28 mouse cellular contexts compared by ENCODE assay signal in the genomic region with DNA sequence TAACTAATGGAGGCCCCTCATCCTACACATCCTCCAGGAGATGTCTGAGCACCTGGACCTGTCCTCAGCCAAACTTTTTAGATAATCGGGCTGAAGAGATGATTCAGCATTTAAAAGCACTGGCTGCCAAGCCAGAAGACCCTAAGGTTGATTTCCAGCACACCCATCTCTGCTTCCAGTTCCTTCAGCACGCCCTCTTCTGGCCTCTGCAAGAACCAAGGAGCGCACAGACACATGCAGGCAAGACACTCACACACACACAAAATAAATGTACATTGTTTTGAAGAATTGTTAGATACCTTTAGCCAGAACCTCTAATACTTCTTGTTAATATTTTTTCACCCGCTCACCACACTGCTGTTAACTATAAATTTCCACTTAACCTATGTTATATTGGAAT. TPM values are rescaled to one million over a fixed set of nuclear protein-coding genes. Genes with fewer than 3 reads are reported as not detected.
DNase-seq lines count a peak whose midpoint lies in the region; ATAC-seq and TF ChIP-seq lines count a peak whose summit lies in the region.
"Had no signal": no experiment of that assay in that cellular context is flagged by ENCODE, and none has a peak within 500 bp of the region (broad histone marks: within the 10 kb centered on the region; RNA-seq: fewer than 3 reads in every experiment).

No protein-coding gene starts in this region.

- no peak overlapping the region for H3K9ac ChIP-seq in liver, embryonic 14.5 days (replicated peaks)
- H3K9ac ChIP-seq in liver, embryonic 11.5 days (ENCODE audit: low read depth, low read length): no peak overlapping the region
- no peak overlapping the region for H3K9ac ChIP-seq in hindbrain, embryonic 12.5 days
- H3K9ac ChIP-seq: embryonic facial prominence, embryonic 15.5 days; hindbrain, embryonic 13.5 days had no signal

- no peak overlapping the region for H3K4me3 ChIP-seq in liver, embryonic 14.5 days (ENCODE audit: insufficient read depth in 1 of 2, low read depth in 2 of 2, low read length in 2 of 2)
- H3K4me3 ChIP-seq in liver, embryonic 11.5 days (ENCODE audit: low read depth, low read length): no peak overlapping the region
- no peak overlapping the region for H3K4me3 ChIP-seq in hindbrain, embryonic 12.5 days
- H3K4me3 ChIP-seq: embryonic facial prominence, embryonic 15.5 days; gastrocnemius, adult 2 months; heart, embryonic 10.5 days had no signal

- DNase-seq in liver, embryonic 14.5 days (ENCODE audit: low read depth in 3 of 3, low spot score in 3 of 3): no peak
- DNase-seq in liver, embryonic 11.5 days (ENCODE audit: low spot score): no peak
- DNase-seq in ES-CJ7 (ENCODE audit: low read depth, low spot score) (peak; percentile 59), R1 (ENCODE audit: low read depth, low spot score) (peak; percentile 53)
- DNase-seq in gastrocnemius, postnatal 4 days (ENCODE audit: low spot score in 2 of 2): no peak
- DNase-seq in thymus, postnatal 0 days (ENCODE audit: low spot score): no peak
- DNase-seq: adrenal gland, postnatal 14 days; cerebellum, adult 2 months; cerebellum, postnatal 14 days; embryo, embryonic 11 days; gastrocnemius, adult 2 months; gastrocnemius, postnatal 36 days; heart, adult 18-20 months; heart, postnatal 10 days; heart, postnatal 4 days; kidney, adult 11 months had no signal

- no peaks in the 10 kb centered on the region for H3K9me3 ChIP-seq in liver, embryonic 14.5 days (ENCODE audit: control insufficient read depth, low read length)
- H3K9me3 ChIP-seq in liver, embryonic 11.5 days (ENCODE audit: control insufficient read depth, low read length): no peaks in the 10 kb centered on the region
- no peaks in the 10 kb centered on the region for H3K9me3 ChIP-seq in hindbrain, embryonic 12.5 days (replicated peaks)
- H3K9me3 ChIP-seq: embryonic facial prominence, embryonic 15.5 days; heart, embryonic 10.5 days; hindbrain, embryonic 13.5 days had no signal

- no peak for ATAC-seq in liver, embryonic 14.5 days (ENCODE audit: insufficient read depth)
- no peak for ATAC-seq in liver, embryonic 11.5 days (replicated peaks; ENCODE audit: low FRiP score)
- no peak for ATAC-seq in hindbrain, embryonic 12.5 days (ENCODE audit: low FRiP score)
- ATAC-seq: activated CD4-positive, CD25-positive, alpha-beta regulatory T cell, adult 4 months; hindbrain, postnatal 0 days had no signal

- 37% methylated on average over 4 of the region's 4 CpGs for WGBS in liver, embryonic 14.5 days (ENCODE audit: insufficient replicate concordance)
- 58% methylated on average over 4 of the region's 4 CpGs for WGBS in liver, embryonic 11.5 days
- 60% methylated on average over 4 of the region's 4 CpGs for WGBS in hindbrain, embryonic 12.5 days

- 0 out of 2 replicates have a peak, but pooled peaks have one; percentile 3 for TF ChIP-seq CTCF in liver, embryonic 14.5 days (IDR thresholded peaks at IDR 0.05; ENCODE audit: low read depth)

- no peak for TF ChIP-seq EP300 in liver, embryonic 14.5 days (IDR thresholded peaks at IDR 0.05; ENCODE audit: low read depth)

- no peaks in the 10 kb centered on the region for H3K4me1 ChIP-seq in liver, embryonic 14.5 days (replicated peaks; ENCODE audit: control insufficient read depth in 2 of 2, insufficient read depth in 2 of 2, low read length in 1 of 2)
- H3K4me1 ChIP-seq in liver, embryonic 11.5 days (replicated peaks; ENCODE audit: control insufficient read depth, insufficient read depth, low read length): no peaks in the 10 kb centered on the region
- peaks cover 8% of the 10 kb centered on the region for H3K4me1 ChIP-seq in hindbrain, embryonic 12.5 days

- no peak overlapping the region for H3K4me2 ChIP-seq in liver, embryonic 14.5 days (ENCODE audit: low read depth)
- H3K4me2 ChIP-seq in liver, embryonic 11.5 days: no peak overlapping the region
- no peak overlapping the region for H3K4me2 ChIP-seq in hindbrain, embryonic 12.5 days (replicated peaks)
- H3K4me2 ChIP-seq: embryonic facial prominence, embryonic 15.5 days had no signal

- H3K27me3 ChIP-seq in liver, embryonic 14.5 days (ENCODE audit: control insufficient read depth, insufficient read depth, low read length): peaks cover 10% of the 10 kb centered on the region
- peaks cover 14% of the 10 kb centered on the region for H3K27me3 ChIP-seq in liver, embryonic 11.5 days (replicated peaks; ENCODE audit: control insufficient read depth, insufficient read depth, low read length)
- H3K27me3 ChIP-seq in hindbrain, embryonic 12.5 days: peaks cover 11% of the 10 kb centered on the region

- no peaks in the 10 kb centered on the region for H3K36me3 ChIP-seq in liver, embryonic 14.5 days (replicated peaks; ENCODE audit: control insufficient read depth, insufficient read depth, low read depth)
- no peaks in the 10 kb centered on the region for H3K36me3 ChIP-seq in liver, embryonic 11.5 days (ENCODE audit: control insufficient read depth, insufficient read depth, low read length)
- H3K36me3 ChIP-seq in hindbrain, embryonic 12.5 days: no peaks in the 10 kb centered on the region
- H3K36me3 ChIP-seq: embryonic facial prominence, embryonic 15.5 days; heart, embryonic 10.5 days; hindbrain, embryonic 13.5 days had no signal

- H3K27ac ChIP-seq in liver, embryonic 14.5 days: no peak overlapping the region
- H3K27ac ChIP-seq in liver, embryonic 11.5 days (ENCODE audit: low read depth, low read length): no peak overlapping the region
- no peak overlapping the region for H3K27ac ChIP-seq in hindbrain, embryonic 12.5 days
- H3K27ac ChIP-seq: embryonic facial prominence, embryonic 15.5 days; gastrocnemius, adult 2 months; heart, embryonic 10.5 days; hindbrain, embryonic 13.5 days had no signal

RNA-seq across cellular contexts. Expression of gene Cbfb, which starts 18.8 kb away (rescaled TPM):
- 3.6 and 5.8 TPM in 2 replicates for polyA plus RNA-seq in liver, embryonic 14.5 days (2012; rRNA removed)
- polyA plus RNA-seq in liver, embryonic 14.5 days (2014; fragmentation: Nextera tagmentation; extraction: Ambion mirVana): 7.5 and 7.8 TPM in 2 replicates
- 31.1 and 32.7 TPM in 2 replicates for polyA plus RNA-seq in liver, embryonic 11.5 days (2014; fragmentation: Nextera tagmentation; extraction: Ambion mirVana)
- 66.2 and 72.5 TPM in 2 replicates for polyA plus RNA-seq in hindbrain, embryonic 12.5 days (2016; fragmentation: Nextera tagmentation; extraction: Ambion mirVana)
- 10 to 100 TPM; 48.5 to 55.6 TPM for total RNA-seq in gastrocnemius, postnatal 4 days (2021)
- polyA plus RNA-seq in thymus, postnatal 0 days (2015; fragmentation: Nextera tagmentation; extraction: Ambion mirVana): 68.5 and 77.3 TPM in 2 replicates

RNA-seq across cellular contexts. Expression of gene Ces4a, which starts 20.1 kb away (rescaled TPM):
- not detected in 2 replicates for polyA plus RNA-seq in liver, embryonic 14.5 days (2012; rRNA removed)
- polyA plus RNA-seq in liver, embryonic 14.5 days (2014; fragmentation: Nextera tagmentation; extraction: Ambion mirVana): not detected in 2 replicates
- not detected in 2 replicates for polyA plus RNA-seq in liver, embryonic 11.5 days (2014; fragmentation: Nextera tagmentation; extraction: Ambion mirVana)
- not detected in 2 replicates for polyA plus RNA-seq in hindbrain, embryonic 12.5 days (2016; fragmentation: Nextera tagmentation; extraction: Ambion mirVana)
- not detected for total RNA-seq in gastrocnemius, postnatal 4 days (2021)
- polyA plus RNA-seq in thymus, postnatal 0 days (2015; fragmentation: Nextera tagmentation; extraction: Ambion mirVana): 0.06 and 0.14 TPM in 2 replicates
- total RNA-seq: adrenal gland, adult 18-20 months; adrenal gland, postnatal 14 days; common myeloid progenitor, adult 5-6 weeks; gastrocnemius, adult 2 months; gastrocnemius, postnatal 36 days; heart, adult 18-20 months; heart, postnatal 10 days; heart, postnatal 4 days had no signal
- polyA plus RNA-seq: activated CD4-positive, CD25-positive, alpha-beta regulatory T cell, adult 4 months; embryonic facial prominence, embryonic 11.5 days; embryonic facial prominence, embryonic 15.5 days; forebrain, embryonic 11.5 days; heart, embryonic 10.5 days; heart, embryonic 14.5 days; hindbrain, embryonic 13.5 days; intestine, embryonic 14.5 days had no signal

Comparison
In these comparisons a context has a peak if more than half of its experiments do, and no peak if none do; other contexts are left out.
1. DNase-seq: peak in ES-CJ7 (single experiment) and R1 (single experiment); none in liver, embryonic 14.5 days (0 of 3), liver, embryonic 11.5 days (single experiment), gastrocnemius, postnatal 4 days (0 of 2) and thymus, postnatal 0 days (single experiment).